In genomic region chr2:26493021-26493781, GRCm38 (mm10) we compare ENCODE assay signal across 8 mouse cellular contexts. TPM values are rescaled to one million over a fixed set of nuclear protein-coding genes. Genes with fewer than 3 reads are reported as not detected.
A peak's percentile ranks its signal among the peaks of the same experiment; 100 is the strongest.
DNase-seq lines count a peak whose midpoint lies in the region; ATAC-seq lines count a peak whose summit lies in the region.

No protein-coding gene starts in this region.

- H3K36me3 ChIP-seq in forebrain, embryonic 16.5 days (ENCODE audit: control insufficient read depth, insufficient read depth), result no peaks in the 10 kb centered on the region
- H3K36me3 ChIP-seq in midbrain, embryonic 12.5 days, result peaks cover 40% of the 10 kb centered on the region

- H3K4me1 ChIP-seq in forebrain, embryonic 16.5 days (replicated peaks; ENCODE audit: control insufficient read depth, insufficient read depth, low read length), result peaks cover 93% of the 10 kb centered on the region
- H3K4me1 ChIP-seq in midbrain, embryonic 12.5 days, result peaks cover 100% of the 10 kb centered on the region

- ATAC-seq in forebrain, embryonic 16.5 days, result peak; percentile 77
- ATAC-seq in midbrain, embryonic 12.5 days (ENCODE audit: low FRiP score, low read depth), result no peak

- H3K9ac ChIP-seq in forebrain, embryonic 16.5 days (replicated peaks; ENCODE audit: low read depth, low read length), result peak overlapping the region; percentile 38
- peak overlapping the region; percentile 46; the same call in 1 of the 2 replicates for H3K9ac ChIP-seq in midbrain, embryonic 12.5 days (replicated peaks)

- no peak overlapping the region for H3K4me3 ChIP-seq in forebrain, embryonic 16.5 days (replicated peaks; ENCODE audit: low read length)
- no peak overlapping the region for H3K4me3 ChIP-seq in midbrain, embryonic 12.5 days

- WGBS in forebrain, embryonic 16.5 days, result 22% methylated on average over 9 of the region's 9 CpGs
- WGBS in midbrain, embryonic 12.5 days, result 47% methylated on average over 9 of the region's 9 CpGs

- DNase-seq in B cell, adult 2 months, result peak; percentile 30 to 46
- peak; percentile 58 for DNase-seq in MEL-GATA-1-ER (ENCODE audit: extremely low read depth, low read depth)
- DNase-seq in kidney, postnatal 10 days, result peak; percentile 69
- DNase-seq in retina, postnatal 1 day, result no peak
- no peak for DNase-seq in testis, postnatal 14 days (ENCODE audit: low spot score)
- no peak for DNase-seq in cerebellum, postnatal 14 days

- H3K27me3 ChIP-seq in forebrain, embryonic 16.5 days (replicated peaks; ENCODE audit: control insufficient read depth, insufficient read depth, low read length), result no peaks in the 10 kb centered on the region
- no peaks in the 10 kb centered on the region for H3K27me3 ChIP-seq in midbrain, embryonic 12.5 days

- peak overlapping the region; percentile 83 for H3K27ac ChIP-seq in forebrain, embryonic 16.5 days (ENCODE audit: low read length)
- peak overlapping the region; percentile 98 for H3K27ac ChIP-seq in midbrain, embryonic 12.5 days (replicated peaks)

- no peaks in the 10 kb centered on the region for H3K9me3 ChIP-seq in forebrain, embryonic 16.5 days (ENCODE audit: control insufficient read depth, low read length)
- H3K9me3 ChIP-seq in midbrain, embryonic 12.5 days, result no peaks in the 10 kb centered on the region

- H3K4me2 ChIP-seq in forebrain, embryonic 16.5 days (ENCODE audit: low read length), result peak overlapping the region; percentile 28
- H3K4me2 ChIP-seq in midbrain, embryonic 12.5 days (replicated peaks), result peak overlapping the region; percentile 31

RNA-seq across cellular contexts. Expression of gene Notch1, which starts 23.3 kb away (rescaled TPM):
- polyA plus RNA-seq in forebrain, embryonic 16.5 days (2015; fragmentation: Nextera tagmentation; extraction: Ambion mirVana), result 20.2 and 23.6 TPM in 2 replicates
- polyA plus RNA-seq in midbrain, embryonic 12.5 days (2016; fragmentation: Nextera tagmentation; extraction: Ambion mirVana), result 53.5 and 56.2 TPM in 2 replicates

RNA-seq across cellular contexts. Expression of gene Sec16a, which starts 48.2 kb away (rescaled TPM):
- polyA plus RNA-seq in forebrain, embryonic 16.5 days (2015; fragmentation: Nextera tagmentation; extraction: Ambion mirVana), result 21.5 and 23.1 TPM in 2 replicates
- 29.3 and 33.3 TPM in 2 replicates for polyA plus RNA-seq in midbrain, embryonic 12.5 days (2016; fragmentation: Nextera tagmentation; extraction: Ambion mirVana)

Comparison
In these comparisons a context has a peak if more than half of its experiments do, and no peak if none do; other contexts are left out.
1. DNase-seq: peak in B cell, adult 2 months (2 of 2), MEL-GATA-1-ER (single experiment) and kidney, postnatal 10 days (single experiment); none in retina, postnatal 1 day (single experiment), testis, postnatal 14 days (single experiment) and cerebellum, postnatal 14 days (0 of 2).